Mouse (Mus musculus) megakaryocyte, embryonic 14.5 days (primary cell): ENCODE measurements around the gene Il18bp.

Source experiments
- FLI1 ChIP-seq: IDR thresholded peaks from 2 replicates; pipeline ENCODE4 v1.6.1; 2012; ENCODE audit warnings: low read length, inconsistent platforms, mixed read lengths
- GATA1 ChIP-seq: IDR thresholded peaks from 3 replicates; pipeline ENCODE4 v1.6.1; 2012; ENCODE audit warnings: mixed read lengths, low read length, inconsistent platforms, borderline replicate concordance

- TF ChIP-seq FLI1 (no peak), GATA1 (no peak)
Measured at GRCm38 (mm10) chr7:101998194-101998927, 20.1 kb downstream of the Il18bp start.
